Mouse (Mus musculus) ES-Bruce4 (cell line): ENCODE data around the gene 1700029J07Rik. TPM values are rescaled to one million over a fixed set of nuclear protein-coding genes. Genes with fewer than 3 reads are reported as not detected.
A peak's percentile ranks its signal among the peaks of the same experiment; 100 is the strongest.

Experiments used
- H3K27ac ChIP-seq: 2 replicates; pipeline ENCODE4 v1.5.1; 2012; ENCODE audit warnings: low read length, inconsistent platforms; ENCODE audit not compliant: insufficient read depth
- H3K27me3 ChIP-seq: 2 replicates; pipeline ENCODE4 v1.6.1; 2012; ENCODE audit warnings: mild to moderate bottlenecking, low read length, inconsistent platforms; ENCODE audit not compliant: control insufficient read depth, poor library complexity, insufficient read depth, severe bottlenecking
- H3K36me3 ChIP-seq: 2 replicates; pipeline ENCODE4 v1.6.1; 2012; ENCODE audit warnings: inconsistent platforms, mild to moderate bottlenecking, low read length, moderate library complexity; ENCODE audit not compliant: control insufficient read depth, poor library complexity, insufficient read depth, severe bottlenecking
- H3K4me1 ChIP-seq: one replicate; pipeline ENCODE4 v1.8.1; 2011; ENCODE audit warnings: low read length; ENCODE audit not compliant: control insufficient read depth, insufficient read depth
- H3K4me3 ChIP-seq: 2 replicates; pipeline ENCODE4 v1.5.1; 2011; ENCODE audit warnings: low read depth, mild to moderate bottlenecking, low read length
- H3K9ac ChIP-seq: 2 replicates; pipeline ENCODE4 v1.6.1; 2012; ENCODE audit warnings: low read depth, mild to moderate bottlenecking, inconsistent platforms; ENCODE audit not compliant: poor library complexity, severe bottlenecking
- H3K9me3 ChIP-seq: replicated peaks from 2 replicates; pipeline ENCODE4 v1.6.1; 2012; ENCODE audit warnings: mild to moderate bottlenecking, low read length, inconsistent platforms; ENCODE audit not compliant: control insufficient read depth, poor library complexity, insufficient read depth, severe bottlenecking
- CTCF ChIP-seq: IDR thresholded peaks from one replicate; pipeline ENCODE4 v1.8.1; 2011; ENCODE audit warnings: low read depth, low read length
- EP300 ChIP-seq: IDR thresholded peaks from 2 replicates; pipeline ENCODE4 v1.6.1; 2011; ENCODE audit warnings: low read depth, low read length; ENCODE audit not compliant: insufficient read depth
- POLR2A ChIP-seq: IDR thresholded peaks from one replicate; pipeline ENCODE4 v1.8.1; 2011; ENCODE audit warnings: low read length; ENCODE audit not compliant: insufficient read depth
- polyA plus RNA-seq: library from polyadenylated mRNA; stranded (reverse); fragments of >200 nt; gene quantifications from 2 replicates; pipeline ENCODE4 v1.2.4, GENCODE M21; 2011; ENCODE audit warnings: low read depth; ENCODE audit not compliant: missing spikeins, insufficient read depth, insufficient read length

The 1700029J07Rik gene
- polyA plus RNA-seq, 1 experiment: 4.8 TPM

GRCm38 (mm10) chr8:46007050-46007672 is 32.1 kb upstream of the 1700029J07Rik start:
- H3K9me3 ChIP-seq: no peaks in the 10 kb centered on the region
- no peak overlapping the region for H3K9ac ChIP-seq
- no peak overlapping the region for H3K4me3 ChIP-seq
- H3K4me1 ChIP-seq: peaks cover 2% of the 10 kb centered on the region
- no peak overlapping the region for H3K27ac ChIP-seq
- TF ChIP-seq POLR2A: no peak
- no peak for TF ChIP-seq EP300
- TF ChIP-seq CTCF: no peak
- H3K27me3 ChIP-seq: no peaks in the 10 kb centered on the region; the same call in 1 of the 2 replicates
- no peaks in the 10 kb centered on the region for H3K36me3 ChIP-seq

- Histone ChIP-seq H3K9me3 (no peaks in the 10 kb centered on the region), H3K4me1 (peaks cover 2% of the 10 kb centered on the region), H3K36me3 (no peaks in the 10 kb centered on the region), H3K9ac (no peak within 1 kb of the TSS), H3K4me3 (no peak within 1 kb of the TSS), H3K27me3 (no peaks in the 10 kb centered on the region; the same call in 1 of the 2 replicates), H3K27ac (no peak within 1 kb of the TSS)
- TF ChIP-seq CTCF: no peak
- no peak for TF ChIP-seq POLR2A
- no peak for TF ChIP-seq EP300
Observed at GRCm38 (mm10) chr8:46005596-46005995, 30.5 kb upstream of the 1700029J07Rik start, which contains the start of gene Ankrd37. Ankrd37 (minus strand) TSS chr8:46005707.

- no peaks in the 10 kb centered on the region for H3K9me3 ChIP-seq
- H3K4me1 ChIP-seq: no peaks in the 10 kb centered on the region
- H3K4me3 ChIP-seq: peak overlapping the region; percentile 70
- H3K36me3 ChIP-seq: peaks cover 7% of the 10 kb centered on the region; the same call in 1 of the 2 replicates
- TF ChIP-seq EP300 (peak; percentile 90), POLR2A (peak; percentile 16), CTCF (no peak)
- peak overlapping the region; percentile 56 for H3K9ac ChIP-seq
- peak overlapping the region; percentile 52 for H3K27ac ChIP-seq
- H3K27me3 ChIP-seq: no peaks in the 10 kb centered on the region
Observed at GRCm38 (mm10) chr8:45999784-46000705, 25.0 kb upstream of the 1700029J07Rik start.

GRCm38 (mm10) chr8:45999138-45999783 is 24.2 kb upstream of the 1700029J07Rik start, which contains the start of gene Lrp2bp:
Lrp2bp (plus strand) TSS chr8:45999303.
- Histone ChIP-seq H3K27me3 (no peaks in the 10 kb centered on the region), H3K4me3 (peak within 1 kb of the TSS; percentile 70), H3K27ac (peak within 1 kb of the TSS; percentile 52), H3K9me3 (no peaks in the 10 kb centered on the region), H3K4me1 (no peaks in the 10 kb centered on the region), H3K36me3 (peaks cover 7% of the 10 kb centered on the region; the same call in 1 of the 2 replicates), H3K9ac (peak within 1 kb of the TSS; percentile 56)
- peak; percentile 17 for TF ChIP-seq CTCF
- no peak for TF ChIP-seq POLR2A
- TF ChIP-seq EP300: no peak

- Histone ChIP-seq H3K4me3 (no peak overlapping the region), H3K36me3 (peaks cover 7% of the 10 kb centered on the region; the same call in 1 of the 2 replicates), H3K9me3 (no peaks in the 10 kb centered on the region), H3K27me3 (no peaks in the 10 kb centered on the region), H3K9ac (no peak overlapping the region), H3K4me1 (no peaks in the 10 kb centered on the region), H3K27ac (no peak overlapping the region)
- TF ChIP-seq CTCF: no peak
- TF ChIP-seq EP300: no peak
- TF ChIP-seq POLR2A: no peak
Observed at GRCm38 (mm10) chr8:45998228-45998627, 23.2 kb upstream of the 1700029J07Rik start.
